Mouse (Mus musculus) layer of hippocampus, adult 6 months (tissue): Measurements from ENCODE around the gene Cox14. TPM values are rescaled to one million over a fixed set of nuclear protein-coding genes. Genes with fewer than 3 reads are reported as not detected.

Experiments
- long read RNA-seq, 2 experiments: library from polyadenylated mRNA; unstranded; transcript quantifications; one replicate each; pipeline ENCODE4 v2.0.0; 2019 to 2020
- polyA plus RNA-seq: library from polyadenylated mRNA; unstranded; fragments of <200 nt; fragmentation: Nextera tagmentation; gene quantifications from 2 replicates; pipeline ENCODE4 v1.2.3, GENCODE M21; 2021

The Cox14 gene
- 457 and 492 TPM in 2 replicates for polyA plus RNA-seq
- long read RNA-seq, experiment 1, transcript Cox14-201 (2 exons, 723 nt) = major isoform, 238 of 246 reads
- long read RNA-seq, experiment 1, partial matches to known transcripts = 3 of 246 reads
- long read RNA-seq, experiment 1, other reads (novel, unspliced or antisense) = 5 of 246 reads
- long read RNA-seq, experiment 2, transcript Cox14-201 (2 exons, 723 nt) = major isoform, 71 of 78 reads
- long read RNA-seq, experiment 2, partial matches to known transcripts = 0 of 78 reads
- long read RNA-seq, experiment 2, other reads (novel, unspliced or antisense) = 7 of 78 reads

DNA sequence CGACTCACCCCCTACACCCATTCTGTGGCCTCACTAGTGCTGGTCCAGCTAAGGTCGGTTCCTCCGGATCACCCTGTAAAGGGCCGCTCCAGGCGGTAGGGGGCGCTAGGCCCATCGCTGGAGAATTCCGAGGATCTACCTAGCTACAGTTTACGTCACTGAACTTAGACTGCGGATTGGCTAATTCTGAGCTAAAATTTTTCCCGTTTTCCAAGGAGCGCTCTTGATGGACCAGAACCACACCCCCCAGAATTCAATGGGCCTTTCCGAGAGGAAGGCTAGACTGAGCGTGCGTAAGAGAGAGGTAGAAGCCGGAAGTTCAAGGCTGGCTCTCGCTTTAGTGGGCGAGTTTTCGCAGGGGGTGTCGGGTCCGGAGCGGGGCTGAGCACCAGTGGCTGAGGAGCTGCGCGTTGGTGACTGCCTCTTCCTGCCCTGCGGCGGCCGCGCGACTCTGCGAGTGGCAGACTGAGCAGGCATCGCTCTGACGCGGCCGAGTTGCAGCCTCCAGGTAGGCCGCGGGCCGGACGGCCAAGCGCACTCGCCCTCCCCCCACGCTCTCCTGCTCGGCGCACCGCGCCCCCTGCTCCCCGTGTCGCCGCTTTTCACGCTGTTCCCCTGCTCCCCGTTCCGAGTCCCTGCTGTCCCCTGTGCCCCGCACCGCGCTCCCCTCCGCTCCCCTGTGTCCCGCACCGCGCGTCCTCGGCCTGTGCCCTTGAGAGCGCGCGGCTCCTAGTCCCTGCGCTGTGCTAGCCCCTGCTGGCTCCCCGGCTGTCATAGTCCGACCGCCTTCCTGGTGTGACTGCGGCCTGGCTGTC lies at the start of gene Cox14:
Cox14 (plus strand) TSS at position 278 of the 815 bp plus-strand sequence.

DNA sequence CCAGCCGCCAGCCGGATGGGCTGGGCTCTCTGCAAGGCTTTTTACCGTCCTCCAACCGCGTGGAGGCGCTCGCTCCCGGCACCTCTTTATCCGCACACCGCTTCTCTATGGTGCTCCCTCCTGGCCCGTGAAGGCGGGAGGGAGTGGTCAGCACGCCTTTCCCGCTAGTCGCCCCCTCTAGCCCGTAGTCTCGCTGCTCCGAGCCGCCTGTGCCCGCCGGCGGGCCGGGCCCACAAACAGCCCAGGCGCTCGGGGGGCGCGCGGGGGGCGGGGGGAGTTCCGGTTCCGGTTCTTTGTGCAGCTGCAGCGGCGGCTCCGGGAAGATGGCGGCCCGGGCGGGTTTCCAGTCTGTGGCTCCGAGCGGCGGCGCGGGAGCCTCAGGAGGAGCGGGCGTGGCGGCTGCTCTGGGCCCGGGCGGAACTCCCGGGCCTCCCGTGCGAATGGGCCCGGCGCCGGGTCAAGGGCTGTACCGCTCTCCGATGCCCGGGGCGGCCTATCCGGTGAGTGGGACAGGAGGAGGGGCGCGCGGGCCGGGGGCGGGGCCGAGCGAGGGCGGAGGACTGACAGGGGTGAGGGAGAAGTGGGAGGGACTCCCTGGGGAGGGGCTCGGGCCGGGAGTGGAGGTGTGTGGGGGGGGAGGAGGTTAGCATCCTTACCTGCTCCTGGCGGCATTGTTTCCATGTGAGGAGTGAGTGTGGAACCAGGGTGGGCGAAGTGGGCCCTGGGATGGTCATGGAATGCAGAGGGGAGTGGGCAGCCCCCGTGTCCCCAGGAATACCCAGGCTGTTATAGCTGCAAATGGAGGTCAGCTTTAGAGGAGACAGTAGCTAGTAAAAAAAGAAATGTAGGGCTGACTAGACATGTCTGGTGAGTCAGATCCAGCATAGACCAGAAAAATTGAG lies 23.2 kb upstream of the Cox14 start, which contains the start of gene Smarcd1:
Smarcd1 (plus strand) TSS at position 131 of the 902 bp plus-strand sequence.

DNA sequence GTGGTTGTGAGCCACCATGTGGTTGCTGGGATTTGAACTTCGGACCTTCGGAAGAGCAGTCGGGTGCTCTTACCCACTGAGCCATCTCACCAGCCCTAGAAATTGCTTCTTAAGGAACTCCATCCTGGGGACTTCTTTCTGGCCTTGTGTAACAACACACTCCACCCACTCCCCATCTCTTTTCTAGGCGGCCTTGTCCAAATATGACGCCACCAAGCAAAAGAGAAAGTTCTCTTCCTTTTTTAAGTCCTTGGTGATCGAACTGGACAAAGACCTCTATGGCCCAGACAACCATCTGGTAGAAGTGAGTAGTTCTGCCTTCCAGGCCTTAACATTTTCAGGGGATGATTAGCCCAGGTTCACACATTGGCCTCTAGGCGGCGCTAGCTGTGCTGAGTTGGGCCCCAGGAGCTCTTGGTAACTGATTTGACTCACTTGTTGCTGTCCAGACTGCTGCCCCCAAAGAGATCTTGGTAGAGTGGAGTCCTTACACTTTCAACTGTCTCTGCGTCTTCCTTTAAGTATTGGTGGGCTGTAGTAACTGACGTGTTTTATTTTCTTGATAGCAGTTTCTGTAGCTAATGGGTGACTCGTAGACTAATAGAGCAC lies 19.9 kb upstream of the Cox14 start, which contains the start of gene Gm17349:
Gm17349 (minus strand) TSS at position 51 of the 609 bp plus-strand sequence.

DNA sequence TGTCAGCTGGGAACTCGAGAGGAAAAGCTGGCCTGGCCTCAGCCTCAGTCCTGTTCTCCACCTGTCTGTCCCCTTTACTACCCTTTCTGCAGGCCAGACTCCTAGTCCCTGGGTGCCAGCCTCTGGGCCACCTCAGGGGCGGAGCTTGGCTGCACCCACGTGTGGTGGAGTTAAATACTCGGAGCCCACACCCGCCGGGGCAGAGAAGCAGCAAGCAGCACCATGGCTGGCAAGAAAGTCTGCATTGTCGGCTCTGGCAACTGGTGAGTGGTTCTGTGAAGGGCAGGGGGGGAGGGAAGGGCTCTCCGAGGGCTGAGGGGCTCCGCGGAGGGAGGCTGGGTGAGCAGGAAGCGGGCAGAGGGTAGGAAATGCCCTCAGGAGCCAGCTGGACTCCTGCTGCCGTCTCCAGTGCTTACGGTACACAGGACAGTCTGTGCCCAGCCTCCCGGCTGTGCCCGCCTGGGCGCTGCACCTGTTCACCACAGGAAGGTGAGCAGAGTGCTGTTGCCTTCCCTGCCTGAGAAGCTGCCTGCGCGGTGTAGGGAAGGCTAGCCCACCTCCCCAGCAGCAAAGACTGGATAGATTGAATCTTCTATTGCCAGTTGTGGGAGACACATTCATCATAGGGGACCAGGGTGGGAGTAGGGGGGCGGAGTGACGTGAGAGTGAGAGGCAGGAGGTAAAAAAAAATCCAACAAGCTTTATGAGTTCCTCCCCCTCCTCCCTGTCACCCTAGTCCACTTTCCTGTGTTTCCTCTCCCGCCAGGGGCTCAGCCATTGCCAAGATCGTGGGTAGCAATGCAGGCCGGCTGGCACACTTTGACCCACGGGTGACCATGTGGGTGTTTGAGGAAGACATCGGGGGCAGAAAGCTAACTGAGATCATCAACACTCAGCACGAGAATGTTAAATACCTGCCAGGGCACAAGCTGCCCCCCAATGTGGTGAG lies 7.8 kb upstream of the Cox14 start, which contains the start of gene Gpd1:
Gpd1 (plus strand) TSS at position 130 of the 949 bp plus-strand sequence.

DNA sequence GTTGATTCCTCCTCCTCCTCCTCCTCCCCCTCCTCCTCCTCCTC lies 47.3 kb downstream of the Cox14 start, which contains the start of gene Cers5:
Cers5 (minus strand) TSS at position 5 of the 44 bp plus-strand sequence.

Other genes with a start within 250 kb of the Cox14 start
- 208 and 215 TPM in 2 replicates for gene Faim2, start 197.5 kb upstream of the Cox14 start, polyA plus RNA-seq
- gene Aqp2, start 146.6 kb upstream of the Cox14 start, polyA plus RNA-seq = 0.16 TPM in 1 of 2 replicates, not detected in the other
- gene Aqp5, start 134.8 kb upstream of the Cox14 start, polyA plus RNA-seq = 0.16 TPM in 1 of 2 replicates, not detected in the other
- gene Aqp6, start 124.2 kb upstream of the Cox14 start, polyA plus RNA-seq = not detected in 2 replicates
- 3.0 and 3.2 TPM in 2 replicates for gene Racgap1, start 74.0 kb upstream of the Cox14 start, polyA plus RNA-seq
- 2.1 and 2.2 TPM in 2 replicates for gene Asic1, start 55.2 kb upstream of the Cox14 start, polyA plus RNA-seq
- gene Smarcd1, start 23.5 kb upstream of the Cox14 start, polyA plus RNA-seq = 35.8 and 41.4 TPM in 2 replicates
- gene Gm17349, start 20.1 kb upstream of the Cox14 start, polyA plus RNA-seq = not detected in 2 replicates
- gene Gpd1, start 8.1 kb upstream of the Cox14 start, polyA plus RNA-seq = 22.7 and 26.8 TPM in 2 replicates
- gene Cers5, start 47.3 kb downstream of the Cox14 start, polyA plus RNA-seq = 40.2 and 41.1 TPM in 2 replicates
- 2.1 and 2.4 TPM in 2 replicates for gene Lima1, start 149.8 kb downstream of the Cox14 start, polyA plus RNA-seq
- 0.03 and 0.04 TPM in 2 replicates for gene Fam186a, start 241.4 kb downstream of the Cox14 start, polyA plus RNA-seq
- 6.4 and 6.6 TPM in 2 replicates for gene Larp4, start 244.4 kb downstream of the Cox14 start, polyA plus RNA-seq